Mouse (Mus musculus): Measurements from ENCODE around the gene Slc22a4.

DNA sequence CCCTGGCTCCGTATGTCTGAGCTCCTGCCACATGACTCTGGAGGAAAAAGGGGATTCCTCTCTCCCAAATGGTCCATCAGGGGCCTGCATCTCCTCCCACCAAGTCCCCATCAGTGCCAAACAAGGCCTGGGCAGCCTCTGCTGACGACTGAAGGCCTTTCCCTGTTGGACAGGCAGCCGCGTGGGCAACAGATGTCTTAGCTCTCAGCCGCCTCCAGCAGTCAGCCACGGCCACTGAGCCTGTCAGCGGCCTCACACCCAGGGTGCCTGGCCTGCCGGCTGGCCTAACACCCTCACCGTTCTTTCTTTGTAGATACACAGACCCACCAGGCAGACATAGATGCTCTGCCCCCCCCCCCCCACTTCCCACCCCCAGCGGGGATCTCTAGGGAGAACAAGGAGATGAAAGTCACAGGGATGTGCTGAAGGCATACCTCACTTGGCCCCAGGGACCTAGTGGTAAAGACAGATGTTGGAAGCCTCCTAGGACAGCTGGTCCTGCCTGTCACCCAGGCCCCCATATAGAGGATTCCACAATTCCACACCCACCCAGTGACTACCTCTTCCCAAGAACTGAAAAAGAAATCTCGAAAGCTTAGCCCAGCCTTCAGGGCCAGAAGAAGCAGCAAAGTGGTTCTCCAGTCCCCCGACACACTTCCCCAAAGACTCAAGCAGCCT, 39.6 kb upstream of the Slc22a4 start:
- TF ChIP-seq CTCF (IDR thresholded peaks at IDR 0.05; ENCODE audit: control insufficient read depth, insufficient read depth, insufficient read length) = no peak
- TF ChIP-seq MAX (IDR thresholded peaks at IDR 0.05) = peak; percentile 87
- no peak for TF ChIP-seq USF1 (IDR thresholded peaks at IDR 0.05; ENCODE audit: low read depth)
- TF ChIP-seq MYOG (IDR thresholded peaks at IDR 0.05; ENCODE audit: control insufficient read depth, extremely low read depth, insufficient read length) = no peak
- peak; percentile 98 for TF ChIP-seq MYOD1 (IDR thresholded peaks at IDR 0.05; ENCODE audit: control insufficient read depth, insufficient read length, low read depth)
- TF ChIP-seq CEBPB (IDR thresholded peaks at IDR 0.05; ENCODE audit: low read depth) = no peak
- no peak for TF ChIP-seq FOSL1 (IDR thresholded peaks at IDR 0.05; ENCODE audit: insufficient read depth, low read length, poor library complexity, severe bottlenecking)

Data from C2C12 (cell line).